Mouse (Mus musculus) forebrain, postnatal 0 days (tissue): ENCODE results near the gene Cntnap2. TPM values are rescaled to one million over a fixed set of nuclear protein-coding genes. Genes with fewer than 3 reads are reported as not detected.
A peak's percentile ranks its signal among the peaks of the same experiment; 100 is the strongest.

ENCODE experiments used
- ATAC-seq: fragments of 200-750 bp; cut with Nextera tagmentation; 2 replicates; pipeline ENCODE4 v1.8.0; 2017; ENCODE audit warnings: mild to moderate bottlenecking, moderate library complexity
- DNase-seq: peaks from one replicate; pipeline ENCODE4 v3.0.0-alpha.2; 2015
- H3K27ac ChIP-seq: fragments of 300-500 bp; sonication (generic); 2 replicates; pipeline ENCODE4 v1.5.1; 2014; ENCODE audit warnings: low read depth, mild to moderate bottlenecking, antibody characterized with exemption, low read length, moderate library complexity, mixed read lengths
- H3K27me3 ChIP-seq: fragments of 300-500 bp; sonication (generic); 2 replicates; pipeline ENCODE4 v1.6.1; 2014; ENCODE audit warnings: mild to moderate bottlenecking, low read length, mixed read lengths; ENCODE audit not compliant: insufficient read depth
- H3K36me3 ChIP-seq: fragments of 300-500 bp; sonication (generic); 2 replicates; pipeline ENCODE4 v1.6.1; 2014; ENCODE audit warnings: mild to moderate bottlenecking, moderate library complexity; ENCODE audit not compliant: insufficient read depth
- H3K4me1 ChIP-seq: fragments of 300-500 bp; sonication (generic); 2 replicates; pipeline ENCODE4 v1.6.1; 2014; ENCODE audit warnings: antibody characterized with exemption; ENCODE audit not compliant: insufficient read depth
- H3K4me2 ChIP-seq: fragments of 300-500 bp; sonication (generic); 2 replicates; pipeline ENCODE4 v1.6.1; 2014; ENCODE audit warnings: low read depth, mild to moderate bottlenecking, moderate library complexity
- H3K4me3 ChIP-seq: fragments of 300-500 bp; sonication (generic); 2 replicates; pipeline ENCODE4 v1.5.1; 2014; ENCODE audit warnings: low read depth, low read length, mixed read lengths
- H3K9ac ChIP-seq: fragments of 300-500 bp; sonication (generic); 2 replicates; pipeline ENCODE4 v1.6.1; 2014; ENCODE audit warnings: mild to moderate bottlenecking
- H3K9me3 ChIP-seq: fragments of 300-500 bp; sonication (generic); 2 replicates; pipeline ENCODE4 v1.6.1; 2016; ENCODE audit warnings: low read length
- CTCF ChIP-seq: sonication (generic); IDR thresholded peaks from 2 replicates; pipeline ENCODE4 v1.5.1; 2016; ENCODE audit warnings: antibody characterized with exemption, control low read depth, low read depth
- WGBS: fragments of 180-500 bp; shearing (Covaris S2); extraction: QIAGEN DNeasy Blood & Tissue Kit; methylation state at CpG from one replicate; pipeline ENCODE4 v1.1.7; 2014; 5-methylcytosine and 5-hydroxymethylcytosine counted together
- polyA plus RNA-seq: library from polyadenylated mRNA; unstranded; fragments of >200 nt; fragmentation: Nextera tagmentation; extraction: Ambion mirVana; gene quantifications from 2 replicates; pipeline ENCODE4 v1.2.1, GENCODE M21; 2015
- total RNA-seq: library from RNA; depleted of rRNA; stranded (reverse); fragments of >200 nt; gene quantifications from 2 replicates; pipeline ENCODE4 v1.2.3, GENCODE M21; 2014

The Cntnap2 gene
- total and polyA plus RNA-seq, 2 experiments from 2014 or later, result 50.2 to 107 TPM

GRCm38 (mm10) chr6:47329212-47329611, 2270.1 kb downstream of the Cntnap2 start:
- H3K4me3 ChIP-seq, result no peak overlapping the region
- ATAC-seq (no peak), DNase-seq (no peak)
- 75% methylated on average over 4 of the region's 4 CpGs for WGBS
- no peaks in the 10 kb centered on the region for H3K4me1 ChIP-seq
- no peak overlapping the region for H3K9ac ChIP-seq
- no peaks in the 10 kb centered on the region for H3K9me3 ChIP-seq
- H3K36me3 ChIP-seq, result no peaks in the 10 kb centered on the region
- no peaks in the 10 kb centered on the region for H3K27me3 ChIP-seq
- no peak overlapping the region for H3K27ac ChIP-seq
- TF ChIP-seq CTCF, result no peak
- H3K4me2 ChIP-seq, result no peak overlapping the region

GRCm38 (mm10) chr6:47333016-47333415, 2273.9 kb downstream of the Cntnap2 start:
- H3K4me1 ChIP-seq, result no peaks in the 10 kb centered on the region
- 27% methylated on average over 4 of the region's 4 CpGs for WGBS
- no peak; the same call in 1 of the 2 replicates for TF ChIP-seq CTCF
- no peak overlapping the region for H3K4me3 ChIP-seq
- peak; percentile 32; the same call in 1 of the 2 replicates for ATAC-seq
- H3K4me2 ChIP-seq, result no peak overlapping the region
- no peak overlapping the region for H3K9ac ChIP-seq
- DNase-seq, result no peak
- no peaks in the 10 kb centered on the region for H3K27me3 ChIP-seq
- H3K36me3 ChIP-seq, result no peaks in the 10 kb centered on the region
- no peak overlapping the region for H3K27ac ChIP-seq
- no peaks in the 10 kb centered on the region for H3K9me3 ChIP-seq

DNA sequence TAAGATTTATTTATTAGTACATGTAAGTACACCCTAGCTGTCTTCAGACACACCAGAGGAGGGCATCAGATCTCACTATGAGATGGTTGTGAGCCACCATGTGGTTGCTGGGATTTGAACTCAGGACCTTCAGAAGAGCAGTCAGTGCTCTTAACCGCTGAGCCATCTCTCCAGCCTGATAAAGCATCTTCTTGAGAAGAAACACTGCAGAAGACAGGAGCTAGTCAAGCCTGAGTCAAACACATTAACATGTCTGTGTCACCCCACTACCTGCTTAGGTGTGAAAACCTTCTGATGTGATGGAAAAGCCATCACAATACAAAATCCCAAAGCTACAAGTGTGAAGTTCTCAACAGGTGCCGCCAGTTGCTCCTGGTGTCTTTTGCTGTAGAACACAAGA, 2275.2 kb downstream of the Cntnap2 start:
- no peaks in the 10 kb centered on the region for H3K9me3 ChIP-seq
- H3K36me3 ChIP-seq, result no peaks in the 10 kb centered on the region
- no peak overlapping the region for H3K4me3 ChIP-seq
- ATAC-seq (no peak), DNase-seq (no peak)
- no peaks in the 10 kb centered on the region for H3K27me3 ChIP-seq
- no peak overlapping the region for H3K4me2 ChIP-seq
- TF ChIP-seq CTCF, result no peak
- 94% methylated on average over 2 of the region's 2 CpGs for WGBS
- H3K9ac ChIP-seq, result no peak overlapping the region
- no peaks in the 10 kb centered on the region for H3K4me1 ChIP-seq
- no peak overlapping the region for H3K27ac ChIP-seq

DNA sequence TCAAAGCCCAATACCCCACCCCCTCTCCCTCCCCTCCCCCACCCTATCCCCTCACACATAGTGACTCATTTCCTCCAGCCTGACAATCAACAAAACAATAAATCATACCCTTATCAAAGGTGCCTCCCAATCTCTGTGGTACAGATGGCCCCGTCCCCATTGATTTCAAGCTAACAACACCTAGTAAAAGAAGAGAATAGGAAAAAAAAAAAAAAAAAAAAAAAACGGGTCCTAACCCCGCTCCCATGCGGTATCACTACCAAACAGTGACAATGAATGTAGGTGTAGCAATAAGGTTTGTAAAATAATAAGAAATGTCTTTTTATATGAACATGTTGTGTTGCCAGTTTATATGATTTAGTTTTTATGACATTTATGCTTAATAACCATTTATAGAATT, 2278.1 kb downstream of the Cntnap2 start:
- ATAC-seq, result no peak
- no peak overlapping the region for H3K4me3 ChIP-seq
- no peaks in the 10 kb centered on the region for H3K36me3 ChIP-seq
- TF ChIP-seq CTCF, result no peak
- H3K9me3 ChIP-seq, result no peaks in the 10 kb centered on the region
- 91% methylated on average over 4 of the region's 4 CpGs for WGBS
- H3K4me2 ChIP-seq, result no peak overlapping the region
- no peak overlapping the region for H3K27ac ChIP-seq
- no peaks in the 10 kb centered on the region for H3K4me1 ChIP-seq
- DNase-seq, result no peak
- no peak overlapping the region for H3K9ac ChIP-seq
- no peaks in the 10 kb centered on the region for H3K27me3 ChIP-seq

- no peaks in the 10 kb centered on the region for H3K9me3 ChIP-seq
- no peak for TF ChIP-seq CTCF
- H3K36me3 ChIP-seq, result no peaks in the 10 kb centered on the region
- H3K9ac ChIP-seq, result no peak overlapping the region
- WGBS, result 80% methylated on average over 6 of the region's 6 CpGs
- ATAC-seq (no peak), DNase-seq (no peak)
- H3K4me1 ChIP-seq, result no peaks in the 10 kb centered on the region
- H3K4me2 ChIP-seq, result no peak overlapping the region
- no peak overlapping the region for H3K4me3 ChIP-seq
- no peak overlapping the region for H3K27ac ChIP-seq
- no peaks in the 10 kb centered on the region for H3K27me3 ChIP-seq
These were observed 2279.0 kb downstream of the Cntnap2 start for GRCm38 (mm10) chr6:47338113-47338512.

GRCm38 (mm10) chr6:47340813-47341502, 2281.8 kb downstream of the Cntnap2 start:
- DNase-seq (no peak), ATAC-seq (no peak)
- Histone ChIP-seq H3K4me1 (no peaks in the 10 kb centered on the region), H3K9me3 (no peaks in the 10 kb centered on the region), H3K4me3 (no peak overlapping the region), H3K36me3 (no peaks in the 10 kb centered on the region), H3K27ac (no peak overlapping the region), H3K9ac (no peak overlapping the region), H3K27me3 (no peaks in the 10 kb centered on the region), H3K4me2 (no peak overlapping the region)
- 64% methylated on average over 4 of the region's 4 CpGs for WGBS
- TF ChIP-seq CTCF, result no peak

DNA sequence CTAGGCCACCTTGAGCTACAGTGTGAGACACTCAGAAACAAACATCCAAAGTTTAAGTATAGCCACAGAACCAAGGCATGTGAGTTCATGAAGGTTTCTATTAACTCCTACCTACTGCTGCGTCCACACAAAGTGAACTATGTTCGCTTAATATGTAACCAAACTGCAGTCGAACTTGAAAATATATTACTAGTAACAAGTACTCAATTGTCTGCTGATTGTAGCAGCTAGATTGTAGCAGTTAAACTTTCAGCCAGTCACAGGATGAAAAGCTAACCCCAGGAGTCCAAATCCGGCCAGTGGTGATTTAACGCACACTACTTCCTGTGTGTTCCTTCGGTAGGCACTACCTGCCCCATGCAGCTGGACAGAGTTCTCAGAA, 2282.3 kb downstream of the Cntnap2 start:
- Histone ChIP-seq H3K4me3 (no peak overlapping the region), H3K4me2 (no peak overlapping the region), H3K4me1 (no peaks in the 10 kb centered on the region), H3K36me3 (no peaks in the 10 kb centered on the region), H3K9me3 (no peaks in the 10 kb centered on the region), H3K9ac (no peak overlapping the region), H3K27me3 (no peaks in the 10 kb centered on the region), H3K27ac (no peak overlapping the region)
- no peak for TF ChIP-seq CTCF
- 78% methylated on average over 6 of the region's 6 CpGs for WGBS
- DNase-seq (no peak), ATAC-seq (no peak)

DNA sequence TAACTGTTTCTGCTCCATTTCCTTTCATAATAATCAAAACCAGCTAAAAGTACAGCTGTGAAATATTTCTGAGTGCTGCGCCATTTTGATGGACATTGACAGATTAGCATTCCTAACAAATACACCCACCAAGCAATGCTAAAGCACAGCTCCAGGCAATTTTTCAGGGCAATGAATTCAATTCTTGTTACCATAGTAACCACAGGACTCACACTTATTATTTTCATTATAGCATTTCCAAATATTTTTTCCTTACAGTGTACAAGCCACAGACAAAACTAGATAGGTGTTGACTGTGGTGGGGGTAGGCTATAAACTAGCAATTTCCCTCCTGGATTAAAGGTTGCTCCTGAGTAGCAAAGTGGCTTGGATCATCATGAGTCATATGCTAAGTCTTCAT, 2284.1 kb downstream of the Cntnap2 start:
- ATAC-seq, result peak; percentile 56; the same call in 1 of the 2 replicates
- Histone ChIP-seq H3K27ac (no peak overlapping the region), H3K9me3 (no peaks in the 10 kb centered on the region), H3K27me3 (no peaks in the 10 kb centered on the region), H3K4me2 (no peak overlapping the region), H3K4me1 (no peaks in the 10 kb centered on the region), H3K4me3 (no peak overlapping the region), H3K9ac (no peak overlapping the region), H3K36me3 (no peaks in the 10 kb centered on the region)
- WGBS, result 76% methylated on average over 1 of the region's 1 CpGs
- no peak for TF ChIP-seq CTCF
- no peak for DNase-seq
